In the genomic region with DNA sequence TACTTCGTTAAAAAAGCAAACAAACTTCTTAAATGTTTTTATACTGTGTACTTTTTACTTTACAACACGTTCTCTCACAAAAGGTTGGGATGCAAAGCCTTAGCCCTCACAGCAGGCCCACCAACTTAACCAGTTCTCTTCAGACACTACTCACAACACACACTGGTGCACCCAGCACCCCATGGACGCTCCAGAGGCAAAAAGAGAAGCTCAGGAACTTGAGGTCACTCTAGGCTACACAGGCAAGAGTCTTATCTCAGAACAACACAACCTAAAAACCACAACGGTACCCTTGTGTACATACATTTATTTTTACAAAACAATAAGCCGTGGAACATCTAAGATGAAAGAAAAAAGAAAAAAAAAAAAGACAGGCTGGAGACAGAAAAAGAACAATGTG, we compare ENCODE assay signal across 8 mouse cellular contexts. TPM values are rescaled to one million over a fixed set of nuclear protein-coding genes. Genes with fewer than 3 reads are reported as not detected.
A peak's percentile ranks its signal among the peaks of the same experiment; 100 is the strongest.
DNase-seq lines count a peak whose midpoint lies in the region; ATAC-seq and TF ChIP-seq lines count a peak whose summit lies in the region.
"Had no signal": no experiment of that assay in that cellular context is flagged by ENCODE, and none has a peak within 500 bp of the region (broad histone marks: within the 10 kb centered on the region; RNA-seq: fewer than 3 reads in every experiment).

No protein-coding gene starts in this region.

- TF ChIP-seq CTCF in thymus, adult 2 months (IDR thresholded peaks at IDR 0.05; ENCODE audit: borderline replicate concordance, control insufficient read depth, extremely low read depth, insufficient read depth, low read length, poor library complexity): no peak

- no peaks in the 10 kb centered on the region for H3K9me3 ChIP-seq in forebrain, embryonic 14.5 days (replicated peaks; ENCODE audit: control insufficient read depth, low read length)
- no peaks in the 10 kb centered on the region for H3K9me3 ChIP-seq in liver, embryonic 12.5 days (replicated peaks)

- H3K27me3 ChIP-seq in thymus, adult 2 months (ENCODE audit: control insufficient read depth, insufficient read depth, low read length): no peaks in the 10 kb centered on the region
- no peaks in the 10 kb centered on the region for H3K27me3 ChIP-seq in forebrain, embryonic 14.5 days (replicated peaks; ENCODE audit: control insufficient read depth, insufficient read depth, low read length)
- H3K27me3 ChIP-seq in liver, embryonic 12.5 days (replicated peaks): no peaks in the 10 kb centered on the region

- 3% methylated on average over 5 of the region's 5 CpGs for WGBS in thymus, adult 2 months
- WGBS in forebrain, embryonic 14.5 days: 6% methylated on average over 5 of the region's 5 CpGs
- 3% methylated on average over 5 of the region's 5 CpGs for WGBS in liver, embryonic 12.5 days (ENCODE audit: insufficient replicate concordance)

- H3K4me1 ChIP-seq in thymus, adult 2 months (replicated peaks; ENCODE audit: control insufficient read depth, insufficient read depth, low read length): peaks cover 20% of the 10 kb centered on the region
- peaks cover 14% of the 10 kb centered on the region for H3K4me1 ChIP-seq in forebrain, embryonic 14.5 days (ENCODE audit: control insufficient read depth, insufficient read depth, low read length)
- peaks cover 55% of the 10 kb centered on the region for H3K4me1 ChIP-seq in liver, embryonic 12.5 days

- no peak for TF ChIP-seq POLR2A in thymus, adult 2 months (IDR thresholded peaks at IDR 0.05; ENCODE audit: control insufficient read depth, extremely low read depth, insufficient read depth, low read length, poor library complexity)

- ATAC-seq in forebrain, embryonic 14.5 days: no peak
- no peak for ATAC-seq in liver, embryonic 12.5 days

- H3K4me2 ChIP-seq in forebrain, embryonic 14.5 days (ENCODE audit: low read length): peak overlapping the region; percentile 80
- peak overlapping the region; percentile 79 for H3K4me2 ChIP-seq in liver, embryonic 12.5 days

- DNase-seq in thymus, adult 2 months: no peak
- no peak for DNase-seq in thymus, postnatal 25 days
- DNase-seq in forebrain, embryonic 14.5 days (ENCODE audit: low spot score): no peak
- no peak for DNase-seq in adrenal gland, postnatal 4 days (ENCODE audit: low spot score in 2 of 2)
- no peak for DNase-seq in thymus, adult 18-20 months
- DNase-seq in right cerebral cortex, postnatal 10 days (ENCODE audit: low spot score in 2 of 2): no peak
- DNase-seq: gastrocnemius, postnatal 36 days had no signal

- 0 out of 2 replicates have a peak overlapping the region, but pooled peaks have one; percentile 15 for H3K4me3 ChIP-seq in thymus, adult 2 months (ENCODE audit: control insufficient read depth, insufficient read depth, low read length)
- peak overlapping the region; percentile 94 for H3K4me3 ChIP-seq in forebrain, embryonic 14.5 days (ENCODE audit: low read depth, low read length)
- peak overlapping the region; percentile 78 for H3K4me3 ChIP-seq in liver, embryonic 12.5 days

- peak overlapping the region; percentile 49; the same call in 1 of the 2 replicates for H3K27ac ChIP-seq in thymus, adult 2 months (ENCODE audit: control insufficient read depth, insufficient read depth, low read length)
- no peak overlapping the region for H3K27ac ChIP-seq in forebrain, embryonic 14.5 days (ENCODE audit: low read depth, low read length)
- H3K27ac ChIP-seq in liver, embryonic 12.5 days: peak overlapping the region; percentile 97

- peak overlapping the region; percentile 95 for H3K9ac ChIP-seq in forebrain, embryonic 14.5 days (ENCODE audit: low read length)
- H3K9ac ChIP-seq in liver, embryonic 12.5 days: peak overlapping the region; percentile 96

- no peaks in the 10 kb centered on the region for H3K36me3 ChIP-seq in thymus, adult 2 months (ENCODE audit: control insufficient read depth, insufficient read depth, low read length)
- H3K36me3 ChIP-seq in forebrain, embryonic 14.5 days (ENCODE audit: control insufficient read depth, insufficient read depth, low read length): no peaks in the 10 kb centered on the region
- H3K36me3 ChIP-seq in liver, embryonic 12.5 days: peaks cover 22% of the 10 kb centered on the region

RNA-seq across cellular contexts. Expression of gene Mzt1, which starts 1.2 kb away (rescaled TPM):
- polyA plus RNA-seq in thymus, adult 2 months (2012; rRNA removed): 19.6 and 19.9 TPM in 2 replicates
- 68.4 and 76.9 TPM in 2 replicates for polyA plus RNA-seq in forebrain, embryonic 14.5 days (2014; fragmentation: Nextera tagmentation; extraction: Ambion mirVana)
- polyA plus RNA-seq in liver, embryonic 12.5 days (2016; fragmentation: Nextera tagmentation; extraction: Ambion mirVana): 64.6 and 68.3 TPM in 2 replicates
- total RNA-seq in adrenal gland, postnatal 4 days (2021): 10 to 100 TPM; 45.0 to 46.5 TPM

RNA-seq across cellular contexts. Expression of gene Bora, which starts 1.3 kb away (rescaled TPM):
- 11.8 and 16.0 TPM in 2 replicates for polyA plus RNA-seq in thymus, adult 2 months (2012; rRNA removed)
- 19.4 and 21.1 TPM in 2 replicates for polyA plus RNA-seq in forebrain, embryonic 14.5 days (2014; fragmentation: Nextera tagmentation; extraction: Ambion mirVana)
- polyA plus RNA-seq in liver, embryonic 12.5 days (2016; fragmentation: Nextera tagmentation; extraction: Ambion mirVana): 51.5 TPM in 2 replicates
- 10 to 100 TPM; 14.4 to 16.2 TPM for total RNA-seq in adrenal gland, postnatal 4 days (2021)

RNA-seq across cellular contexts. Expression of gene Rpl36a-ps1, which starts 50.6 kb away (rescaled TPM):
- not detected in 2 replicates for polyA plus RNA-seq in thymus, adult 2 months (2012; rRNA removed)
- 1.3 and 2.0 TPM in 2 replicates for polyA plus RNA-seq in forebrain, embryonic 14.5 days (2014; fragmentation: Nextera tagmentation; extraction: Ambion mirVana)
- 1.8 and 3.4 TPM in 2 replicates for polyA plus RNA-seq in liver, embryonic 12.5 days (2016; fragmentation: Nextera tagmentation; extraction: Ambion mirVana)
- total RNA-seq in adrenal gland, postnatal 4 days (2021): 10 to 100 TPM in 1 of 2 experiments, 1 to 10 TPM in 1; 7.2 to 15.9 TPM

RNA-seq across cellular contexts. Expression of gene Pibf1, which starts 54.5 kb away (rescaled TPM):
- 1.8 and 2.4 TPM in 2 replicates for polyA plus RNA-seq in thymus, adult 2 months (2012; rRNA removed)
- 20.2 and 21.1 TPM in 2 replicates for polyA plus RNA-seq in forebrain, embryonic 14.5 days (2014; fragmentation: Nextera tagmentation; extraction: Ambion mirVana)
- polyA plus RNA-seq in liver, embryonic 12.5 days (2016; fragmentation: Nextera tagmentation; extraction: Ambion mirVana): 9.7 and 11.1 TPM in 2 replicates
- 10 to 100 TPM; 14.3 to 15.3 TPM for total RNA-seq in adrenal gland, postnatal 4 days (2021)

RNA-seq across cellular contexts. Expression of gene Dis3, which starts 54.9 kb away (rescaled TPM):
- 9.7 and 12.4 TPM in 2 replicates for polyA plus RNA-seq in thymus, adult 2 months (2012; rRNA removed)
- polyA plus RNA-seq in forebrain, embryonic 14.5 days (2014; fragmentation: Nextera tagmentation; extraction: Ambion mirVana): 27.1 and 28.2 TPM in 2 replicates
- 32.9 and 33.3 TPM in 2 replicates for polyA plus RNA-seq in liver, embryonic 12.5 days (2016; fragmentation: Nextera tagmentation; extraction: Ambion mirVana)
- total RNA-seq in adrenal gland, postnatal 4 days (2021): 10 to 100 TPM; 36.5 to 38.0 TPM

Comparison
In these comparisons a context has a peak if more than half of its experiments do, and no peak if none do; other contexts are left out.
1. H3K4me3 ChIP-seq: peak in every context shown above with its lines; median percentile 94 in forebrain, embryonic 14.5 days; 78 in liver, embryonic 12.5 days; 15 in thymus, adult 2 months.